27 mouse cellular contexts compared by ENCODE assay signal in the genomic region with DNA sequence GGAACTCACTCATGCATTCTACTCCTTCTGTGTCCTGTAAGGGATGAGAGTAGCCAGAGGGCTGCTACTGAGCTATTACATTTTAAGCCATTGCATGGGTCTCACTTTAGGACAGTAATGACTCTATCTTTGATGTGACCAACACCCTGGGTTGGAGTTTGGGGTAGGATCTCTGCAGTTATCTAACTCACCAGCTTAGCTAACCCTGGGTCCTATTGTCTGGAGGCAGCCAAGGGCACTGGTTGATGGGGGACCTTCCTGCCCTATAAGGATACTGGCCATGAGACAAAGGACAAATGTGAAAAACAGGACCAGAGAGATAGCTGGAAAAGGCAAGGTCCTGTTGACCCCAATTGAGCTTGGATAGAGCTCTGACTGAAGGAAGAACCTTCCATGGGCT. TPM values are rescaled to one million over a fixed set of nuclear protein-coding genes. Genes with fewer than 3 reads are reported as not detected.
DNase-seq lines count a peak whose midpoint lies in the region.
"Had no signal": no experiment of that assay in that cellular context is flagged by ENCODE, and none has a peak within 500 bp of the region (broad histone marks: within the 10 kb centered on the region; RNA-seq: fewer than 3 reads in every experiment).

No protein-coding gene starts in this region.

- peaks cover 46% of the 10 kb centered on the region for H3K4me1 ChIP-seq in heart, embryonic 10.5 days

- DNase-seq in heart, embryonic 10.5 days (ENCODE audit: low spot score): peak; percentile 60
- no peak for DNase-seq in heart, adult 8-10 months (ENCODE audit: low spot score)
- peak; percentile 13 for DNase-seq in testis, postnatal 10 days (ENCODE audit: low spot score)
- DNase-seq in testis, postnatal 14 days (ENCODE audit: low spot score): no peak
- DNase-seq: adrenal gland, adult 2 months; adrenal gland, postnatal 10 days; adrenal gland, postnatal 25 days; cerebellum, adult 11 months; cerebellum, adult 18-20 months; cerebellum, adult 8-10 months; cerebellum, adult 9-11 months; cerebellum, postnatal 14 days; cerebellum, postnatal 36 days; embryo, embryonic 11 days had no signal

- H3K4me3 ChIP-seq in heart, embryonic 10.5 days: no peak overlapping the region
- H3K4me3 ChIP-seq: embryonic facial prominence, embryonic 13.5 days; embryonic facial prominence, embryonic 15.5 days; erythroblast, embryonic 14.5 days; forebrain, embryonic 10.5 days; forebrain, embryonic 12.5 days had no signal

- no peaks in the 10 kb centered on the region for H3K27me3 ChIP-seq in heart, embryonic 10.5 days (ENCODE audit: insufficient read depth, poor library complexity, severe bottlenecking)
- H3K27me3 ChIP-seq: embryonic facial prominence, embryonic 13.5 days; embryonic facial prominence, embryonic 15.5 days; forebrain, embryonic 12.5 days had no signal

- H3K9me3 ChIP-seq in heart, embryonic 10.5 days: no peaks in the 10 kb centered on the region
- H3K9me3 ChIP-seq: embryonic facial prominence, embryonic 13.5 days; embryonic facial prominence, embryonic 15.5 days; forebrain, embryonic 10.5 days; forebrain, embryonic 12.5 days had no signal

- H3K27ac ChIP-seq in heart, embryonic 10.5 days: no peak overlapping the region
- H3K27ac ChIP-seq: embryonic facial prominence, embryonic 13.5 days; embryonic facial prominence, embryonic 15.5 days; forebrain, embryonic 10.5 days; forebrain, embryonic 12.5 days had no signal

- H3K36me3 ChIP-seq in heart, embryonic 10.5 days: no peaks in the 10 kb centered on the region
- H3K36me3 ChIP-seq: embryonic facial prominence, embryonic 13.5 days; embryonic facial prominence, embryonic 15.5 days; forebrain, embryonic 10.5 days; forebrain, embryonic 12.5 days had no signal

RNA-seq across cellular contexts. Expression of a gene that starts 7.9 kb away (rescaled TPM):
- 0.30 and 1.3 TPM in 2 replicates for polyA plus RNA-seq in heart, embryonic 10.5 days (2016; fragmentation: Nextera tagmentation; extraction: Ambion mirVana)
- total RNA-seq in heart, adult 8-10 months (2022): 1 to 10 TPM in 2 of 4 experiments, under 1 TPM in 1, not detected in 1; 0.72 to 2.7 (median 1.4) TPM
- total RNA-seq: adrenal gland, adult 2 months; adrenal gland, postnatal 10 days; adrenal gland, postnatal 25 days; adrenal gland, postnatal 4 days; common myeloid progenitor, adult 5-6 weeks; MEL had no signal
- polyA plus RNA-seq: adrenal gland, adult 2 months; brain, embryonic 14.5 days; C2C12; embryonic facial prominence, embryonic 11.5 days; embryonic facial prominence, embryonic 13.5 days; embryonic facial prominence, embryonic 15.5 days; erythroblast, embryonic 14.5 days; forebrain, embryonic 10.5 days; forebrain, embryonic 12.5 days; forebrain, embryonic 14.5 days; forebrain, embryonic 16.5 days had no signal

RNA-seq across cellular contexts. Expression of a gene that starts 46.4 kb away (rescaled TPM):
- 7.3 and 8.2 TPM in 2 replicates for polyA plus RNA-seq in heart, embryonic 10.5 days (2016; fragmentation: Nextera tagmentation; extraction: Ambion mirVana)
- 10 to 100 TPM; 11.8 to 12.4 (median 12.2) TPM for total RNA-seq in heart, adult 8-10 months (2022)

RNA-seq across cellular contexts. Expression of a gene that starts 57.0 kb away (rescaled TPM):
- 47.0 and 56.0 TPM in 2 replicates for polyA plus RNA-seq in heart, embryonic 10.5 days (2016; fragmentation: Nextera tagmentation; extraction: Ambion mirVana)
- total RNA-seq in heart, adult 8-10 months (2022): 10 to 100 TPM; 18.1 to 21.6 (median 20.2) TPM

Comparison
In these comparisons a context has a peak if more than half of its experiments do, and no peak if none do; other contexts are left out.
1. DNase-seq: peak in heart, embryonic 10.5 days (single experiment) and testis, postnatal 10 days (single experiment); none in heart, adult 8-10 months (single experiment) and testis, postnatal 14 days (single experiment).